Mouse (Mus musculus): ENCODE measurements around the gene Tpcn1. TPM values are rescaled to one million over a fixed set of nuclear protein-coding genes. Genes with fewer than 3 reads are reported as not detected.
"Not testable (repeated sequence)": the region's sequence is repeated elsewhere in the genome, so short reads cannot be mapped to it uniquely, and the experiment has no call there.

The Tpcn1 gene
- total RNA-seq, 4 experiments from 2014 or later: 39.3 to 42.7 (median 41.5) TPM

- no peak for DNase-seq (ENCODE audit: low spot score in 2 of 2)
Measured at GRCm38 (mm10) chr5:120514031-120514677, 74.3 kb downstream of the Tpcn1 start.

DNA sequence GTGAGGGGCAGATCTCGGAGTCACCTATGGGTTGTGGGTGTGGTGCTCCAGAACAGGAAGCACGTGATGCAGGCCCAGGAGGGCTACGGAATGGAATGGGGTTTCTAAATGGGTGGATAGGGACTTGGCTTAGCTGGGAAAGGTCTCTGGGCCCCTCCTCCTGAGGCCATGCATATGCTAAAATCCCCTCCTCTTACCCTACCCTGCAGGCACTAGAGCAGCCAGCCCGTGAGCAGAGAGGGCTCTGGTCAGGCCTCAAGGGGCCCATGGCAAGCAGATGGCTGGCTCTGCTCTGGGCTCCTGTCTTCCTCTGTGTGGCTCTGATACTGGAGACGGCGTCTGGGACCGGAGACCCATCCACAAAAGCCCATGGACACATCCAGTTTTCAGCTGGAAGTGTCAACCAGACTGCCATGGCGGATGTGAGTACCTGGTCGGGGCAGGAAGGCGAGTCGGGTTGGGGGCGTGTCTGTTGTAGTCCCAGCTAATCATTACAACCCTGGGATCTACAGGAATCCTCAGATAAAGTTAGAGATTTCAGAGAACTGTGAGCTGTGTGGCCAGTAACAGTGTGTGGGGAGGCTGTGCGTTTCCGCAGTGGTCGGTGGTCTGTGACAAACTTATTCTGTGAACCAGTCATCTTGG, 75.4 kb downstream of the Tpcn1 start:
- DNase-seq (ENCODE audit: low spot score in 2 of 2): no peak

DNA sequence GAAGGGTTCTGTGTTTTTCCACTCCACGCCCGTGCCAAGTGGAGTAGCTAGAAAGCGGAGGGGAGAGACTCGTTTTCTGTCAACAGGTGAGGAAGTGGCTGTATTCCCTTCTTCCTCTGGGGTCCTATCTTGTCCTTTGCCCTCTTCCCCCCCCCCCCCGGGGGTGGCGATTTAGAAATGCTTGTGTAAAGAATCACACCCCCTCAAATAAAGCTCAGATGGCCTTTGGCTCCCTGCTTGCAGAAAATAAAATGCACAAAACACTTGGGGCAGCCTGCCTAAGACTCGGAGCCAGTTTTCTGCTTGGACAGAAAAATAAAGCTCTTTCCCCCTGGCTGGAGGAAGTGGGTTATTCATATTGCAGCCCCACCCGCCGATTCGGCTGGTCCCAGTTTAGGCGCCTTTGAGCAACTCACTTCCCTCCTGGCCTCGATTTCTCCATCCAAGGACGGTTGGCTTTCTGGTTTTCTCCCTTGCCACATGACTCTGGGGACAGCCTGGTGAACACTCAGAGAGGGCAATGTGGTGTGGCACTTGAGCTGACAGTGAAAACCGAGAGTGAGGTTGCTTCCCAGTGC, 76.7 kb downstream of the Tpcn1 start:
- DNase-seq (ENCODE audit: low spot score in 2 of 2): no peak

DNA sequence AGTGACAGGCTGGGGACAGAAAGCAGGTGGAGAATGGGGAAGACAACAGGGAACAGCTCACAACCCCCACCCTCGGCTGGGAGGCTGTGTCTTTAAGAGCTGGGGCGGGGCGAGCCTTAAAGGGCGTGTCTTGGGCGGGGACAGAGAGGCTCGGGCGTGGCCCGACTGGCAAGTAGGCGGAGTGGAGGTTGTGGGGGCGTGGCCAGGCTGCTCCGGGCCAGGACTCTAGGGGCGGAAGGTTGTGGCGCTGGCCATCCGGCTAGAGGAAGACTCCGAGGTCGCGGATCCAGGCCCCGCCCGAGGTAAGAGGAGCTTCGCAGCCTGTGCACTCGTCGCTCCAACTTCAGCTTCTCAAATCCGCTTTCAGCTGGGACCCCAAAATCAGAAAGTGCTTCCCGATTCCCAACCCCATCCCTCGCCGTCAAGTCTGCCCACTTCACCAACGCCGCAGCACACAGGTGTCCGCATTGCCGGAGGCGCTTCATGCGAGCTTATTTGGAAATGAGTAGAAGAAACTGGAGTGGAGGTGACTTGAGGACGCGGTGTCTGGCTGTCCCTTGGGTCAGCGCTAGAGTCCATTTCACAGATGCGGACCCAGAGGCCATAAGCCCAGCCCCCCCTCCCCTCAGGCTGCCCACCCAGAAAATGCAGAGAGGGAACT, 77.4 kb downstream of the Tpcn1 start, which contains the start of gene Slc8b1:
TSS of gene Slc8b1 (plus strand) at position 187 of the 661 bp plus-strand sequence.
- peak; percentile 97 for DNase-seq (ENCODE audit: low spot score in 2 of 2)

GRCm38 (mm10) chr5:120507311-120507710, 81.2 kb downstream of the Tpcn1 start:
- DNase-seq (ENCODE audit: low spot score in 2 of 2): no peak

DNA sequence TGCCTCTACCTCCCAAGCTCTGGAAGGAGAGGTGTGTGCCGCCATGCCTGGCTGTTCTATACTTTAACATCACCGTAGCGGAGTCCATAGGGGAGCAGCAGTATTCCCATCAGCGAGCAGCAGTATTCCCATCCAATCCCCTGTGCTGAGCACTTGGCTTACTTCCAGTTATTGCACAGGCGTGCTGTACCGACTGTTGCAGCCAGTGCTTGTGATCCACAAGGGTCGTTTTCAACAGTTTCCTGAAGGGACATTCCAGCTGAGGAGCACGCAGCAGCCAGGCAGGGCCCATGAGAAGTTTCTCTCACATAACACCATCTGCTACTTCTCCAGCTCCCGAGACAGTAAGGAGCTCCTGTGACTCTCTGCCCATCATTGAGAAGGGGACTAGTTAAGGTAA, 82.0 kb downstream of the Tpcn1 start:
- no peak for DNase-seq (ENCODE audit: low spot score in 2 of 2)

- DNase-seq (ENCODE audit: low spot score in 2 of 2): no peak
Measured at GRCm38 (mm10) chr5:120505781-120506180, 82.7 kb downstream of the Tpcn1 start.

DNA sequence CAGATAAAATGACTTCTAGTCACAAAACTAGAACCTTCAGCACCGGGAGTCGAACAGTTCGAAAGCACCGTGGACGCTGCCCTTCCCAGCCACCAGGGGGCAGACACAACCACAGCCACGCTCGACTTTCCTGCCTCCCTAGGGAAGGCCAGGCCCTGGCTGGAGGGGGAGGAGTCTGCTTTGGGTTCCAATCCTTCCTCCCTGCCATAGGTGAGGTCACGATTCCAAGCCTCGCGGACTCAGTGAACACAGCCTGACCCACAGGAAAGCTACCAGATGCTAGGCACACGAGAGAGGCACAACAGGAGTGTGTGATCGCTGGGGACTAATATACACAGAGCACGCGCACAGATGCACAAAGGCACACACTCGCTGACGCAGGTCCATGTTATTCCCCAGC, 83.1 kb downstream of the Tpcn1 start:
- peak; percentile 73 to 78 for DNase-seq (ENCODE audit: low spot score in 2 of 2)

GRCm38 (mm10) chr5:120503144-120503795, 85.2 kb downstream of the Tpcn1 start, which contains the start of gene Plbd2:
Plbd2 (minus strand) TSS chr5:120503625.
- DNase-seq (ENCODE audit: low spot score in 2 of 2): peak; percentile 37 to 69

GRCm38 (mm10) chr5:120502675-120503143, 85.8 kb downstream of the Tpcn1 start:
- DNase-seq (ENCODE audit: low spot score in 2 of 2): no peak

DNA sequence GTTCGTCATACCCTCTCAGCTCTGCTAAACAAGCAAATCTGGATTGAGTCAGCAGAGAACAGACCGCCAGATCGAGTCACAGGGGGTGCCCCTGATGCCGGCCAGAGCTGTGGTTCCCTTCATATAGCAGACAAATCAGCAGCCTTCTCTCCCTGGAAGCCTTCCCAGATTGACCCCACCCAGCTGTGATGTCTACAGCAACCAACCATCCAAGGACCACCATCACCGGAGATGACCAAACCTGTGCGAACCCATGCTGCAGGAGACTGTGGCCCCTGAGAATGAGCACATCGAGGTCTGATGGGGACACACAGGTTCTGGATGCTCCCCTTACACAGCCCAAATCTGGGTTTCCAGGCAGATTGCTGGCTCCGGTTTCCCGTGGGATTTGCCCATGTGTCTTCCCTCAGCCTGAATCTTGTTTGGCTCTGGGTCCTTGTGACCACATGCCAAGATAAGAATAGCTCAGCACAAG, 86.3 kb downstream of the Tpcn1 start:
- no peak for DNase-seq (ENCODE audit: low spot score in 2 of 2)

GRCm38 (mm10) chr5:120500609-120501008, 87.9 kb downstream of the Tpcn1 start:
- DNase-seq (ENCODE audit: low spot score in 2 of 2): not testable (repeated sequence)

- DNase-seq (ENCODE audit: low spot score in 2 of 2): no peak
Measured at GRCm38 (mm10) chr5:120499202-120499601, 89.3 kb downstream of the Tpcn1 start.

- no peak for DNase-seq (ENCODE audit: low spot score in 2 of 2)
Measured at GRCm38 (mm10) chr5:120497071-120497470, 91.4 kb downstream of the Tpcn1 start.

GRCm38 (mm10) chr5:120495703-120496226, 92.7 kb downstream of the Tpcn1 start:
- DNase-seq (ENCODE audit: low spot score in 2 of 2): no peak

- DNase-seq (ENCODE audit: low spot score in 2 of 2): no peak
Measured at GRCm38 (mm10) chr5:120495064-120495702, 93.3 kb downstream of the Tpcn1 start.

DNA sequence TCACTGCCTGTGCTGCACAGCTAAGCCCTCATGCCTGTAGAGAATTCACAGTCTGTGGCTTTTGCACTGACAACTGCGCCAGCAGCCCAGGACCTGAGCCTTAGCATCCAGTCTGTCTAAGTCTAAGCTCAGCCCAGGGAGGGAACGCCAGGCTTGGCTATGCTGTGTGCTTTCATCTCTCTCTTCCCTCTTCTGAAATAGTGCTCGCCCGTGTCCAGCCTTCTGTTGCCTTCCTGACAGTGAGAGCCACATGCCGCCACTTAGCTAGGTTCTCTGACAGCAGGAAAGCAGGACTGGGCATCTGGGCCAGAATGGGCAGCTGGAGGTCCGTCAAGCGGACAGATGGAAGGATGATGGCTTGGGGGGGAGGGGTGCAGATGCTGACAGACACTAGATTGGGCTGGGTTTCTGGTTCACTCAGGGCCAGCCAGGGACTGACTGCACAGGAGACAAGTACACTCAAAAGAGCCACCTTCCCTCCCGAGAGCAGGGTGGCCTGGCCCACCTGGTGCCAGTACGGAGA, 94.5 kb downstream of the Tpcn1 start:
- DNase-seq (ENCODE audit: low spot score in 2 of 2): no peak

- no peak for DNase-seq (ENCODE audit: low spot score in 2 of 2)
Measured at GRCm38 (mm10) chr5:120493440-120493839, 95.0 kb downstream of the Tpcn1 start.

- no peak for DNase-seq (ENCODE audit: low spot score in 2 of 2)
Measured at GRCm38 (mm10) chr5:120492437-120492836, 96.0 kb downstream of the Tpcn1 start.

GRCm38 (mm10) chr5:120490679-120491192, 97.7 kb downstream of the Tpcn1 start:
- DNase-seq (ENCODE audit: low spot score in 2 of 2): peak in 1 of 2 experiments; percentile 49
